Mouse (Mus musculus): ENCODE data around the gene Rxrb.

- no peak for TF ChIP-seq CTCF (IDR thresholded peaks at IDR 0.05; ENCODE audit: low read depth)
- no peak for TF ChIP-seq EP300 (IDR thresholded peaks at IDR 0.05; ENCODE audit: low read depth)
Measured at GRCm38 (mm10) chr17:34087386-34087785, 55.8 kb downstream of the Rxrb start.
